Mouse (Mus musculus) ES-E14 (cell line): ENCODE results near the gene Tenm3.
A peak's percentile ranks its signal among the peaks of the same experiment; 100 is the strongest.

Experiments
- CHD2 ChIP-seq: IDR thresholded peaks from 2 replicates; pipeline ENCODE4 v1.6.1; 2014; ENCODE audit warnings: mild to moderate bottlenecking, low read depth, low read length, inconsistent platforms
- HCFC1 ChIP-seq: IDR thresholded peaks from 2 replicates; pipeline ENCODE4 v1.6.1; 2012; ENCODE audit warnings: low read length, inconsistent platforms, borderline replicate concordance; ENCODE audit not compliant: insufficient read depth
- MAFK ChIP-seq: IDR thresholded peaks from 2 replicates; pipeline ENCODE4 v1.6.1; 2014; ENCODE audit warnings: mild to moderate bottlenecking, low read depth, low read length, inconsistent platforms; ENCODE audit not compliant: insufficient read depth
- ZC3H11A ChIP-seq: IDR thresholded peaks from 2 replicates; pipeline ENCODE4 v1.6.1; 2012; ENCODE audit warnings: low read depth, mild to moderate bottlenecking, inconsistent platforms, low read length, borderline replicate concordance
- ZNF384 ChIP-seq: IDR thresholded peaks from 2 replicates; pipeline ENCODE4 v1.6.1; 2012; ENCODE audit warnings: low read depth, low read length, inconsistent platforms

DNA sequence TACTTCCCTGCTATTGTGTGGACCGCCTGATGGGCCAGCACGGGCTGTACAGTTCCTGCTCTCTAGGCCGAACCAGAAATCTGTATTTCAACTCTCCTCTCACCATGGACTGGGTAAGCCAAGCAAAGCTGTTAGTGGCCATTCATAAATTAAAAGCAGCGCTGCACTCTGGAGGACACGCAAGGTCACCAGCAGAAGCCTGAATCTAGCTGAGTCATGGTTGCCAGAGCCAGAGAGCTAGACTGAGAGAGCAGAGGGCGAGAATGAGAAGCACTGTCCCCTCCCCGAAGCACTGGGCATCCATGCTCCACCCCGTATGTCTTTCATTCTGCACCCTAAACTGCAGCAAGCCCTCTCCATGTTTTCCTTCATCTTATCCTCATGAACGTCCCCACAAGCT, 16.3 kb downstream of the Tenm3 start:
- no peak for TF ChIP-seq ZNF384
- no peak for TF ChIP-seq CHD2
- TF ChIP-seq ZC3H11A: no peak
- no peak for TF ChIP-seq HCFC1
- TF ChIP-seq MAFK: peak; percentile 78
